Mouse (Mus musculus) liver, postnatal 0 days (tissue): Measurements from ENCODE around the gene Hoxb4. TPM values are rescaled to one million over a fixed set of nuclear protein-coding genes. Genes with fewer than 3 reads are reported as not detected.

Experiments
- ATAC-seq: fragments of 200-750 bp; cut with Nextera tagmentation; 2 replicates; pipeline ENCODE4 v1.8.0; 2017; ENCODE audit warnings: mild to moderate bottlenecking, moderate library complexity
- DNase-seq: peaks from one replicate; pipeline ENCODE4 v3.0.0-alpha.2; 2016
- H3K27ac ChIP-seq: fragments of 300-500 bp; sonication (generic); 2 replicates; pipeline ENCODE4 v1.5.1; 2014; ENCODE audit warnings: antibody characterized with exemption, moderate library complexity, mild to moderate bottlenecking, low read depth
- H3K27me3 ChIP-seq: fragments of 300-500 bp; sonication (generic); 2 replicates; pipeline ENCODE4 v1.6.1; 2014; ENCODE audit warnings: low read length, control low read depth, mixed read lengths; ENCODE audit not compliant: insufficient read depth
- H3K36me3 ChIP-seq: fragments of 300-500 bp; sonication (generic); replicated peaks from 2 replicates; pipeline ENCODE4 v1.6.1; 2014; ENCODE audit warnings: mild to moderate bottlenecking, control low read depth, low read length, moderate library complexity, mixed read lengths; ENCODE audit not compliant: insufficient read depth
- H3K4me1 ChIP-seq: fragments of 300-500 bp; sonication (generic); 2 replicates; pipeline ENCODE4 v1.6.1; 2014; ENCODE audit warnings: antibody characterized with exemption, mild to moderate bottlenecking, control low read depth; ENCODE audit not compliant: insufficient read depth
- H3K4me2 ChIP-seq: fragments of 300-500 bp; sonication (generic); 2 replicates; pipeline ENCODE4 v1.6.1; 2014; ENCODE audit warnings: low read depth, mild to moderate bottlenecking, low read length, moderate library complexity, mixed read lengths
- H3K4me3 ChIP-seq: fragments of 300-500 bp; sonication (generic); 2 replicates; pipeline ENCODE4 v1.5.1; 2014; ENCODE audit warnings: low read depth, low read length
- H3K9ac ChIP-seq: fragments of 300-500 bp; sonication (generic); replicated peaks from 2 replicates; pipeline ENCODE4 v1.6.1; 2014; ENCODE audit warnings: mild to moderate bottlenecking, moderate library complexity
- H3K9me3 ChIP-seq: fragments of 300-500 bp; sonication (generic); 2 replicates; pipeline ENCODE4 v1.6.1; 2016; ENCODE audit warnings: mild to moderate bottlenecking, control low read depth, low read length, mixed read lengths
- CTCF ChIP-seq: sonication (generic); IDR thresholded peaks from 2 replicates; pipeline ENCODE4 v1.5.1; 2016; ENCODE audit warnings: antibody characterized with exemption, low read depth
- EP300 ChIP-seq: IDR thresholded peaks from 2 replicates; pipeline ENCODE4 v1.6.1; 2016; ENCODE audit warnings: antibody characterized with exemption, low read depth, mild to moderate bottlenecking
- WGBS: fragments of 180-500 bp; shearing (Covaris S2); extraction: QIAGEN DNeasy Blood & Tissue Kit; methylation state at CpG from one replicate; pipeline ENCODE4 v1.1.7; 2014; ENCODE audit not compliant: insufficient replicate concordance; 5-methylcytosine and 5-hydroxymethylcytosine counted together
- polyA plus RNA-seq: library from polyadenylated mRNA; unstranded; fragments of >200 nt; fragmentation: Nextera tagmentation; extraction: Ambion mirVana; gene quantifications from 2 replicates; pipeline ENCODE4 v1.2.1, GENCODE M21; 2015

The Hoxb4 gene
- polyA plus RNA-seq, 1 experiment from 2014 or later, result 0.27 TPM

- WGBS, result 1% methylated on average over 69 of the region's 69 CpGs
- DNase-seq (peak; percentile 77), ATAC-seq (no peak)
- TF ChIP-seq EP300 (no peak), CTCF (peak; percentile 85)
- Histone ChIP-seq H3K4me2 (peak within 1 kb of the TSS; percentile 65), H3K36me3 (no peaks in the 10 kb centered on the region), H3K27me3 (peaks cover 96% of the 10 kb centered on the region), H3K27ac (no peak within 1 kb of the TSS), H3K9me3 (no peaks in the 10 kb centered on the region), H3K4me1 (no peaks in the 10 kb centered on the region), H3K9ac (peak within 1 kb of the TSS; percentile 30; the same call in 1 of the 2 replicates), H3K4me3 (peak within 1 kb of the TSS; percentile 38)
Observed at GRCm38 (mm10) chr11:96303151-96304099, 14.6 kb upstream of the Hoxb4 start, which contains the start of gene Hoxb5. Gene Hoxb5, plus strand, starts transcription at chr11:96303336.

GRCm38 (mm10) chr11:96304381-96305195 is 13.5 kb upstream of the Hoxb4 start:
- H3K9me3 ChIP-seq, result no peaks in the 10 kb centered on the region
- H3K4me3 ChIP-seq, result peak overlapping the region; percentile 25
- no peak overlapping the region for H3K27ac ChIP-seq
- no peak for ATAC-seq
- H3K4me2 ChIP-seq, result peak overlapping the region; percentile 65
- no peak for DNase-seq
- peaks cover 95% of the 10 kb centered on the region for H3K27me3 ChIP-seq
- TF ChIP-seq EP300 (no peak), CTCF (no peak)
- H3K4me1 ChIP-seq, result no peaks in the 10 kb centered on the region
- whole genome bisulfite sequencing, result 6% methylated on average over 37 of the region's 38 CpGs
- no peak overlapping the region for H3K9ac ChIP-seq
- H3K36me3 ChIP-seq, result no peaks in the 10 kb centered on the region

- Histone ChIP-seq H3K4me1 (no peaks in the 10 kb centered on the region), H3K9me3 (no peaks in the 10 kb centered on the region), H3K4me2 (no peak overlapping the region), H3K27me3 (peaks cover 94% of the 10 kb centered on the region), H3K9ac (no peak overlapping the region), H3K27ac (no peak overlapping the region), H3K4me3 (no peak overlapping the region), H3K36me3 (no peaks in the 10 kb centered on the region)
- 55% methylated on average over 6 of the region's 6 CpGs for WGBS
- TF ChIP-seq EP300, result no peak
- TF ChIP-seq CTCF, result no peak
- DNase-seq, result no peak
- no peak for ATAC-seq
Observed at GRCm38 (mm10) chr11:96305505-96306182, 12.4 kb upstream of the Hoxb4 start.

- no peak overlapping the region for H3K4me3 ChIP-seq
- no peaks in the 10 kb centered on the region for H3K9me3 ChIP-seq
- no peak for ATAC-seq
- TF ChIP-seq EP300 (no peak), CTCF (no peak)
- H3K27ac ChIP-seq, result no peak overlapping the region
- WGBS, result 44% methylated on average over 7 of the region's 7 CpGs
- no peak for DNase-seq
- no peak overlapping the region for H3K4me2 ChIP-seq
- H3K27me3 ChIP-seq, result peaks cover 94% of the 10 kb centered on the region
- H3K9ac ChIP-seq, result no peak overlapping the region
- H3K4me1 ChIP-seq, result peaks cover 4% of the 10 kb centered on the region; the same call in 1 of the 2 replicates
- no peaks in the 10 kb centered on the region for H3K36me3 ChIP-seq
Observed at GRCm38 (mm10) chr11:96306183-96306907, 11.7 kb upstream of the Hoxb4 start.

- peaks cover 94% of the 10 kb centered on the region for H3K27me3 ChIP-seq
- H3K27ac ChIP-seq, result no peak overlapping the region
- no peak overlapping the region for H3K4me3 ChIP-seq
- no peak overlapping the region for H3K4me2 ChIP-seq
- TF ChIP-seq EP300, result no peak
- TF ChIP-seq CTCF, result no peak
- WGBS, result 21% methylated on average over 13 of the region's 13 CpGs
- no peaks in the 10 kb centered on the region for H3K9me3 ChIP-seq
- no peak overlapping the region for H3K9ac ChIP-seq
- ATAC-seq (no peak), DNase-seq (no peak)
- no peaks in the 10 kb centered on the region for H3K36me3 ChIP-seq
- H3K4me1 ChIP-seq, result peaks cover 7% of the 10 kb centered on the region
Observed at GRCm38 (mm10) chr11:96306908-96307269, 11.2 kb upstream of the Hoxb4 start.
